Mouse (Mus musculus) olfactory bulb, adult 2 months (tissue): ENCODE data around the gene Fam53b.

Source experiments
- CTCF ChIP-seq: fragments of 200-500 bp; IDR thresholded peaks from 2 replicates; pipeline ENCODE4 v1.5.1; 2012; ENCODE audit warnings: low read depth, mild to moderate bottlenecking, low read length, moderate library complexity; ENCODE audit not compliant: insufficient read depth
- POLR2A ChIP-seq: fragments of 200-500 bp; IDR thresholded peaks from 2 replicates; pipeline ENCODE4 v1.6.1; 2012; ENCODE audit warnings: mild to moderate bottlenecking, low read depth, low read length, moderate library complexity; ENCODE audit not compliant: insufficient read depth

- TF ChIP-seq CTCF (no peak), POLR2A (no peak)
Measured at GRCm38 (mm10) chr7:132722401-132723370, 91.0 kb downstream of the Fam53b start.
